Mouse (Mus musculus) stomach, embryonic 15.5 days (tissue): Measurements from ENCODE around the gene Ing3. TPM values are rescaled to one million over a fixed set of nuclear protein-coding genes. Genes with fewer than 3 reads are reported as not detected.

Experiments
- ATAC-seq: fragments of 200-750 bp; cut with Nextera tagmentation; 2 replicates; pipeline ENCODE4 v1.8.0; 2017; ENCODE audit warnings: low read depth, moderate number of reproducible peaks, moderate TSS enrichment; ENCODE audit not compliant: insufficient read depth, low FRiP score
- H3K27ac ChIP-seq: fragments of 300-500 bp; sonication (generic); 2 replicates; pipeline ENCODE4 v1.5.1; 2015; ENCODE audit warnings: mild to moderate bottlenecking, inconsistent platforms
- H3K27me3 ChIP-seq: fragments of 300-500 bp; sonication (generic); replicated peaks from 2 replicates; pipeline ENCODE4 v1.6.1; 2015; ENCODE audit warnings: inconsistent platforms
- H3K36me3 ChIP-seq: fragments of 300-500 bp; sonication (generic); 2 replicates; pipeline ENCODE4 v1.6.1; 2015; ENCODE audit warnings: inconsistent platforms
- H3K4me1 ChIP-seq: fragments of 300-500 bp; sonication (generic); 2 replicates; pipeline ENCODE4 v1.6.1; 2015; ENCODE audit warnings: inconsistent platforms
- H3K4me2 ChIP-seq: fragments of 300-500 bp; sonication (generic); 2 replicates; pipeline ENCODE4 v1.6.1; 2015; ENCODE audit warnings: mild to moderate bottlenecking, inconsistent platforms
- H3K4me3 ChIP-seq: fragments of 300-500 bp; sonication (generic); replicated peaks from 2 replicates; pipeline ENCODE4 v1.5.1; 2015; ENCODE audit warnings: inconsistent platforms
- H3K9ac ChIP-seq: fragments of 300-500 bp; sonication (generic); 2 replicates; pipeline ENCODE4 v1.6.1; 2015; ENCODE audit warnings: inconsistent platforms
- H3K9me3 ChIP-seq: fragments of 300-500 bp; sonication (generic); 2 replicates; pipeline ENCODE4 v1.6.1; 2016; ENCODE audit warnings: inconsistent platforms
- WGBS: fragments of 180-500 bp; shearing (Covaris S2); methylation state at CpG from one replicate; pipeline ENCODE4 v1.1.7; 2015; 5-methylcytosine and 5-hydroxymethylcytosine counted together
- polyA plus RNA-seq: library from polyadenylated mRNA; unstranded; fragments of >200 nt; fragmentation: Nextera tagmentation; extraction: Ambion mirVana; gene quantifications from 2 replicates; pipeline ENCODE4 v1.2.1, GENCODE M21; 2015

Ing3 gene
- polyA plus RNA-seq, 1 experiment from 2014 or later: 44.3 TPM

DNA sequence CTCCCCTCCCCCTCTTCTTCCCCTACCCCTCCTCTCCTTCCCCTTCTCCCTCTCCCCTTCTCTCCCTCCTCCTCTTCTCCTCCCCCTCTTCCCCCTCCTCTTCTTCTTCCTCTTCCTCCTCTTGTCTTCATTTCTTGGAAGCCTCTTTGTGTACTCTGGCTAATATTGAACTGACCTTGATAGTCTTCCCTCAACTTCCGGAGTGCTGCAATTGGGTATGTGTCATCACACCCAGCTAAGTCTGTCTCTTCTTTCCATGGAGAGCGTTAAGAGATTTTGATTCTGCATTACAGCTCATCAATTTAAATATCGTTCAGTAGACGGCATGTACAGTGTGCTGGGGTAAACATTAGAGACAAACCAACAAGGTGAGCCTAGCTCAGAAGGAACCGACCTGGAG is 62.7 kb downstream of the Ing3 start:
- no peak overlapping the region for H3K27ac ChIP-seq
- no peak for ATAC-seq
- no peak overlapping the region for H3K4me2 ChIP-seq
- no peaks in the 10 kb centered on the region for H3K36me3 ChIP-seq
- H3K27me3 ChIP-seq: no peaks in the 10 kb centered on the region
- no peak overlapping the region for H3K9ac ChIP-seq
- H3K4me1 ChIP-seq: no peaks in the 10 kb centered on the region
- H3K9me3 ChIP-seq: no peaks in the 10 kb centered on the region
- whole genome bisulfite sequencing: 70% methylated on average over 5 of the region's 5 CpGs
- no peak overlapping the region for H3K4me3 ChIP-seq

DNA sequence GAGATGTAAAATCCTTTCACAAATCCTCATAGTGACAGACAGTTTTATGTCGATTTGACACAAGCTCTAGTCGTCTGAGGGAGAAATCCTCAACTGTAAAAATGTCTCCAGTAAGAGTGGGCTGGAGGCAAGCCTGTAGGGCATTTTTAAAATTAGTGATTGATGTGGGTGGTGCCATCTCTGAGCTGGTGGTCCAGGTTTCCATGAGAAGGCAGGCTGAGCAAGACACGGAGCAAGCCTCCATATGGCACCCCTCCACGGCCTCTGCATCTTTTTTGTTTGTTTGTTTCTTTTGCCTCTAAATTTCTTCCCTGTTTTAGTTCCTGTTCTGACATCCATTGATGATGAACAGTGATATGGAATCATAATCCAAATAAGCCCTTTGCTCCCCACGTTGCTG is 63.1 kb downstream of the Ing3 start:
- H3K27ac ChIP-seq: no peak overlapping the region
- H3K36me3 ChIP-seq: no peaks in the 10 kb centered on the region
- ATAC-seq: no peak
- WGBS: 67% methylated on average over 5 of the region's 5 CpGs
- H3K4me3 ChIP-seq: no peak overlapping the region
- H3K4me2 ChIP-seq: no peak overlapping the region
- no peaks in the 10 kb centered on the region for H3K4me1 ChIP-seq
- no peak overlapping the region for H3K9ac ChIP-seq
- no peaks in the 10 kb centered on the region for H3K9me3 ChIP-seq
- H3K27me3 ChIP-seq: no peaks in the 10 kb centered on the region

DNA sequence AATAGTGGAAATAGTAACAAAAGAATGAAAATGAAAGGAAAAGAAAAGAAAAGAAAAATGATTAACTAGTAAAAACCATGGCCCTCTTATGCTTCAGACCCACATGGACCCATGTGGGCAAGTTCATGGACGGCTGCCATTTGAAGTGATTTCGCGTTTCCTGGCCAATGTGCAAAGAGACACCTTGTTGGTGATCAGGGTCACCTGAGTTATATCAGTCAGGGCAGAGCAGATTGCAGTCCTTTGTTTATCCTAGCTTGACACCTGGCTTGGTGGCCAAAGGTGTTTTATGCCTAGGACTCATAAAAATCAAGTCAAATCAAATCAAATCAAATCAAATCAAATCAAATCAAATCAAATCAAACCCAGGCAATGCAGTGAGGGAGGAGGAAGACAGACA is 64.0 kb downstream of the Ing3 start:
- WGBS: 89% methylated on average over 3 of the region's 3 CpGs
- no peak overlapping the region for H3K4me3 ChIP-seq
- H3K9ac ChIP-seq: no peak overlapping the region
- no peaks in the 10 kb centered on the region for H3K36me3 ChIP-seq
- H3K9me3 ChIP-seq: no peaks in the 10 kb centered on the region
- H3K27me3 ChIP-seq: no peaks in the 10 kb centered on the region
- no peaks in the 10 kb centered on the region for H3K4me1 ChIP-seq
- no peak overlapping the region for H3K4me2 ChIP-seq
- no peak for ATAC-seq
- no peak overlapping the region for H3K27ac ChIP-seq

DNA sequence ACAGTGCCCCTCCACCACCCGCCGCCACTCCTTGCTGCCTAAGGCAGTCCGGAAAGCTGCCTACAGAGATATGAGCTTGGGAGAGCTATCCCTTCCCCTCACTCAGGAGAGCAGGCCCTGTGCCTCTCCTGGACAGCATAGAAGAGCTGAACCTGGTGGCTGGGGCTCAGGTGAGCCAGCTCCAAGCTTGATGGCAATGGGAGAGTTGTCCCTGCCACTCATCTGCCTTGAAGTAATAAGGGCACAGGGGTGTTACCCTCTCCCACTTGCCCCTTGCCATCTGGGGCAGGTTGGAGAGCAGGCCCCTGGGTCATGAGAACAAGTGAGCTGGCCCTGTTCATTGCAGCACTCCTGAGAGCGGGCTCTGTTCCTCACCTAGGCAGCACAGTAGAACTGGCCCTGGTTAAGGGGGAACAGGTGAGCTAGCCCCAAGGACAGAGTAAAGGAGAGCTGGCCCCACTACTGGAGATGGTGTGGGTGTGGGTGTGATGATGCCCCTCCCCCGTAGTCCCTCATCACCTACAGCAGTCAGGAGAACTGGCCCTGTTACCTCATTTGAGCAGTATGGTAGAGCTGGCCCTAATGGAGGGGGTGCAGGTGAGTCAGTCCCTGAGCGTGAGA is 65.0 kb downstream of the Ing3 start:
- H3K4me2 ChIP-seq: no peak overlapping the region

DNA sequence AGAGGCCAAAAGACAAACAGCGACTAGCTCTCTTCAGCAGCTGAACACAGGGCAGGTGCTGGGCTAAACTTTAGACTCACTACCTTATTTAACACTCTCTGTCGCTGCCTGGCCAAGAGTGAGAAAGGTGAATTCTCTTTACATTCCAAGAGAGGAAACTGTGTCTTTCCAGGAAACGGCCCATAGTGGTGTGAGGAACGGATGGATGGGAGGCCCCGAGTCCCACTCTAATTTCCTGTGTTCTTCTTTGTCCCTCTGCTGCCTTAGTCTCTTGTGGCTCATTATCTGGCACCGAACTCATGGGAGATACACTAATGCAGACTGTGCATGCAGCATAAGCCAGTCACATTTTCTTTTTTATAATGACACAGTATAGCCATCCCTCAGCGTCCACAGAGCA is 68.3 kb downstream of the Ing3 start:
- no peaks in the 10 kb centered on the region for H3K36me3 ChIP-seq
- H3K4me3 ChIP-seq: no peak overlapping the region
- H3K27ac ChIP-seq: no peak overlapping the region
- no peak overlapping the region for H3K9ac ChIP-seq
- whole genome bisulfite sequencing: 70% methylated on average over 7 of the region's 7 CpGs
- ATAC-seq: no peak
- 0 out of 2 replicates have a peak, but pooled peaks cover 5% of the 10 kb centered on the region for H3K4me1 ChIP-seq
- no peaks in the 10 kb centered on the region for H3K27me3 ChIP-seq
- H3K4me2 ChIP-seq: no peak overlapping the region
- no peaks in the 10 kb centered on the region for H3K9me3 ChIP-seq

More for the DNA sequence above, 65.0 kb downstream of the Ing3 start:
- Histone ChIP-seq H3K4me3 (no peak overlapping the region), H3K4me1 (no peaks in the 10 kb centered on the region), H3K27ac (no peak overlapping the region), H3K36me3 (no peaks in the 10 kb centered on the region), H3K9ac (no peak overlapping the region), H3K9me3 (no peaks in the 10 kb centered on the region), H3K27me3 (no peaks in the 10 kb centered on the region)
- ATAC-seq: no peak
- WGBS: 87% methylated on average over 6 of the region's 6 CpGs

DNA sequence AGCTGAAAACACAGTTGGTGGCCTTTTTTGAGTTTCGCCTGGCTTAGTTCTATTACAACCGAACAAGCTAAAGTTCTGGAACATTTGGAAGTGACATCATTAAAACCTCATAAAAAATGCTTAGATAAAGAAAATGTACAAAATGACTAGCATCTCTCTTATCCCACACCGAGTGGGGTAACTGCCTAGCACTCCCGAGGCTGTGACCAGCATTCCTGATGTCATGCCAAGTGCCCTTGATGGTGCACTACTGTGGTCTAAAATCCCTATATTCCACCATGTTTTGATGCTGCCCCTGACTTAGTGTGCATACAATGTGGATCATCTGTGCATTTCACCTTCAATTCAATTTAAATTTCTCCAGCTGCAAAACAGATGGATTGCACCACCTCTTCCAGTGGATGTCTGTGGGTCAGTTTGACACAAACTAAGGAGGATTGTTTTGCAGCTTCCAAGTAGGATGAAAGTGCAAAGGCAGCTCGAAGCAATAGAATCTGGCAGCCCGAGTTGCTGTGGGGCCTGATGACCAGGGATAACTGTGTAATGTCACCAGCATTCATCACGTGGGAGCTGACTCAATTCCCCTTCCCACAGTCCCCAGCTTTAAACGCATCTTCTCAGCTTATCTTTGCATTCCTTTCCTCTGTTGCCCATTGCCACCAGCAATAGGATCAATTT is 69.5 kb downstream of the Ing3 start:
- Histone ChIP-seq H3K4me3 (no peak overlapping the region), H3K4me2 (no peak overlapping the region), H3K36me3 (no peaks in the 10 kb centered on the region), H3K9me3 (no peaks in the 10 kb centered on the region), H3K4me1 (0 out of 2 replicates have a peak, but pooled peaks cover 5% of the 10 kb centered on the region), H3K27ac (peak overlapping the region; percentile 44; the same call in 1 of the 2 replicates), H3K27me3 (no peaks in the 10 kb centered on the region), H3K9ac (no peak overlapping the region)
- no peak for ATAC-seq
- 51% methylated on average over 8 of the region's 8 CpGs for WGBS

DNA sequence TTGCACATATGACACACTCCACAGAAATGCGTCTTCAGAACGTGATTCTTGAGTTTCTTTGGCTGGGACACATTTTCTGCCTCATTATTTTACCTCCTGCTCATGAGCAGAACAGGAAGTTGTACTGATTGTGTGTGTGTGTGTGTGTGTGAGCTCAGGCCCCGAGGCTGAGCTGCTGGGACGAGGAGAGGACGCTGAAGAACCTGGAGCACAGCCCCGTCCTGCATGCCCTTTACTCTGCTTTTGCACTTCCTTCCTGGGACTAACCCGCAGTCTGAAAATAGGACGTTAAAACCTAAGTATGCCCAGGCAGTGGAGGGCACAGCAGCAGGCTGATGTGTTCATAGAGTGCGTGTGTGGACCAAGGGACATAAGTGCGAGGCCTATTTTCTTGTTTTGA is 70.3 kb downstream of the Ing3 start:
- Histone ChIP-seq H3K9me3 (no peaks in the 10 kb centered on the region), H3K4me1 (0 out of 2 replicates have a peak, but pooled peaks cover 5% of the 10 kb centered on the region), H3K27me3 (no peaks in the 10 kb centered on the region), H3K9ac (no peak overlapping the region), H3K36me3 (no peaks in the 10 kb centered on the region), H3K27ac (no peak overlapping the region; the same call in 1 of the 2 replicates), H3K4me3 (no peak overlapping the region), H3K4me2 (no peak overlapping the region)
- WGBS: 46% methylated on average over 10 of the region's 10 CpGs
- no peak for ATAC-seq

DNA sequence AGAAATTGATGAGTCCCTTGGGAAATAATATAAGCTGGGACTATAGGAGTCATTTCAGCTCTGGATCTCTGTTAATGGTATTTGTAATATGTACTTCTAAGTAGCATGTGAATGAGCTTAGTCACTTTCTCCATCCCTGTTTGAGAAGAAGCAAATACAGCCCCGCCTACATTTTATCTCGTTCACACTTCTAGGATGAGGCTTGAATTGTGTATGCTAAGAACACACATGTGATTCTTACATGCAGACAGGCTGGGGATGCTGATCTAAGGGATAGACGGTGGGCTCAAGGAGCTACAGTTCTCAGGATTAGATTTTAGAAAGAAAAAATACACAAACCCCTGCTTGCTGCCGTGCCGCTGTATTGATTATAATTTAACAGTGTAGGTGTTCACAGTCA is 71.3 kb downstream of the Ing3 start:
- H3K27me3 ChIP-seq: no peaks in the 10 kb centered on the region
- no peak overlapping the region for H3K9ac ChIP-seq
- ATAC-seq: no peak
- WGBS: 59% methylated on average over 5 of the region's 5 CpGs
- no peak overlapping the region for H3K27ac ChIP-seq
- H3K9me3 ChIP-seq: no peaks in the 10 kb centered on the region
- H3K4me2 ChIP-seq: no peak overlapping the region
- H3K36me3 ChIP-seq: no peaks in the 10 kb centered on the region
- no peak overlapping the region for H3K4me3 ChIP-seq
- 0 out of 2 replicates have a peak, but pooled peaks cover 5% of the 10 kb centered on the region for H3K4me1 ChIP-seq

DNA sequence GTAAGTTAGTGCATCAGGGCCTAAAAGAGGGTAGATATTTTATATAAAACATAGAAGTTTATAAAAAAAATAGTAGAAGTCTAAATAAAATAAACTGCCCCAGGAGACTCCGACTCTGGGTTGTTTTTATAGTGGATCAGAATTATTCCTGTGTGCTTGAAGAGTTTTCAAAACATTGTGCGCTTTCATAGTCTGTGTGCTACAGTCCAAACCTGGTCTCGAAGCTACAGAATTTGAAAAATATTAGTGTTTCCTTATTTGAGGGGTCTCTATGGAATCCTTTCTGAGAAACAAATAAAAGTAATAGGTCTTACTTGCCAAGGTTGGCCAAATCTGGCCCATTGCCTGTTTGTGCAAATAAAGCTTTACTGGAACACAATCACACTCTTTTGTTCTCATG is 71.9 kb downstream of the Ing3 start:
- WGBS: 85% methylated on average over 3 of the region's 3 CpGs
- Histone ChIP-seq H3K9ac (no peak overlapping the region), H3K4me3 (no peak overlapping the region), H3K4me1 (0 out of 2 replicates have a peak, but pooled peaks cover 5% of the 10 kb centered on the region), H3K27me3 (no peaks in the 10 kb centered on the region), H3K27ac (no peak overlapping the region), H3K4me2 (no peak overlapping the region), H3K9me3 (no peaks in the 10 kb centered on the region), H3K36me3 (no peaks in the 10 kb centered on the region)
- no peak for ATAC-seq

DNA sequence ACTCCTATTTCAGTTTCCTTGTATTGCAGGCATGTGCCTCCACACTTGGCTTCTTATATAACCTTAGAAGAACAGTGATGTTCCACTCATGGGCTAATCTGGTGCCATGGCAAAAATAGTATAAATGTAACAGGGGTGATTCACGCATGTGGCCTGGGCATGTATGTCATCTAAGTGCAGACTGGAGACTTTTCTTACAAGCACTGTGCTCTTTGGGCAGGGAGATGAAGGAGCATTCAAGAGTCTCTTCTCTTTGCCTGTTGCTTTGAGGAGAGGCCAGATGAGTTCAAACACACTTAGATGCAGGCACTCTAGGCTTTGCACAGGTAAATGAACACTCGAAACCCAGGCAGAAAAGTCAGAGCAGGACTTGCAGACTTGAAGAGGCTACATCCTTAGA is 74.8 kb downstream of the Ing3 start:
- 83% methylated on average over 2 of the region's 2 CpGs for WGBS
- Histone ChIP-seq H3K27ac (no peak overlapping the region), H3K4me1 (0 out of 2 replicates have a peak, but pooled peaks cover 5% of the 10 kb centered on the region), H3K36me3 (no peaks in the 10 kb centered on the region), H3K27me3 (no peaks in the 10 kb centered on the region), H3K4me3 (no peak overlapping the region), H3K4me2 (no peak overlapping the region), H3K9me3 (no peaks in the 10 kb centered on the region), H3K9ac (no peak overlapping the region)
- no peak for ATAC-seq
